Mouse (Mus musculus): ENCODE data around the gene F2.
"Not testable (repeated sequence)": the region's sequence is repeated elsewhere in the genome, so short reads cannot be mapped to it uniquely, and the experiment has no call there.

F2 gene

GRCm38 (mm10) chr2:91645811-91646210 lies 9.6 kb upstream of the F2 start:
- no peak for DNase-seq

- DNase-seq = no peak
These were observed 9.1 kb upstream of the F2 start for GRCm38 (mm10) chr2:91645354-91645753.

GRCm38 (mm10) chr2:91644021-91644420 lies 7.8 kb upstream of the F2 start:
- DNase-seq = no peak

- no peak for DNase-seq
These were observed 6.7 kb upstream of the F2 start for GRCm38 (mm10) chr2:91642825-91643415.

GRCm38 (mm10) chr2:91638931-91639330 lies 2.7 kb upstream of the F2 start:
- DNase-seq = no peak

- no peak for DNase-seq
These were observed 619 bp upstream of the F2 start for GRCm38 (mm10) chr2:91636727-91637338.

GRCm38 (mm10) chr2:91635486-91635885 lies 728 bp downstream of the F2 start:
- no peak for DNase-seq

GRCm38 (mm10) chr2:91634841-91635240 lies 1.4 kb downstream of the F2 start:
- DNase-seq = no peak

GRCm38 (mm10) chr2:91633334-91633977 lies 2.8 kb downstream of the F2 start:
- DNase-seq = no peak

GRCm38 (mm10) chr2:91632316-91632715 lies 3.9 kb downstream of the F2 start:
- no peak for DNase-seq

GRCm38 (mm10) chr2:91631826-91632225 lies 4.4 kb downstream of the F2 start:
- no peak for DNase-seq

- no peak for DNase-seq
These were observed 5.8 kb downstream of the F2 start for GRCm38 (mm10) chr2:91630384-91630783.

- DNase-seq = no peak
These were observed 6.5 kb downstream of the F2 start for GRCm38 (mm10) chr2:91629682-91630081.

GRCm38 (mm10) chr2:91628171-91628570 lies 8.0 kb downstream of the F2 start:
- no peak for DNase-seq

GRCm38 (mm10) chr2:91627486-91627885 lies 8.7 kb downstream of the F2 start:
- DNase-seq = no peak

- DNase-seq = not testable (repeated sequence)
These were observed 12.8 kb downstream of the F2 start for GRCm38 (mm10) chr2:91623366-91623765.

GRCm38 (mm10) chr2:91622356-91622755 lies 13.9 kb downstream of the F2 start:
- no peak for DNase-seq

- not testable (repeated sequence) for DNase-seq
These were observed 26.8 kb downstream of the F2 start for GRCm38 (mm10) chr2:91609370-91609769.

GRCm38 (mm10) chr2:91602389-91602788 lies 33.8 kb downstream of the F2 start:
- no peak for DNase-seq

- DNase-seq = no peak
These were observed 35.7 kb downstream of the F2 start for GRCm38 (mm10) chr2:91600475-91600874.

GRCm38 (mm10) chr2:91586242-91586641 lies 50.0 kb downstream of the F2 start:
- DNase-seq = no peak

- DNase-seq = no peak
These were observed 55.3 kb downstream of the F2 start for GRCm38 (mm10) chr2:91580894-91581293.

Data from spleen, adult 18-20 months (tissue).